Mouse (Mus musculus) right cerebral cortex, postnatal 4 days (tissue): ENCODE data around the gene Pou2f3.
"Not testable (repeated sequence)": the region's sequence is repeated elsewhere in the genome, so short reads cannot be mapped to it uniquely, and the experiment has no call there.

Experiments
- DNase-seq: peaks from one replicate; pipeline ENCODE4 v3.0.0-alpha.2; 2022

Pou2f3 gene

DNA sequence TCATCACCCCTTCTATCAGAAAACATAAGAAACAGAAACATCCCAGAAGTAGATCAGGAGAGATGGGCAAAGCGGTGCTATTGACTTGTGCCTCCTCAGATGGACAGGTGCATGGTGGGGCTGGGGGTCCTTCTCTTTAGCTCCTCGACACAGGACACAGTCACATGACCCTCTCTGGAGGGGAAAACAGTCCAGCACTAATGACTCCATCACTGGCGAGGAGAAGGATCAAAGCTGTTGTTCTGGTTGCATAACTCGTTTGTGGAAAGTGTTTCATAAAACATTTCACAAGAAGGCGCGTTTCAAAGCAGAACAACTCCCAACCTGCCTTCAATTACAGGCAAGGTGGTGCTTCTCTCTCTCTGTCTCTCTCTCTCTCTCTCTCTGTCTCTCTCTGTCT lies 58.4 kb downstream of the Pou2f3 start:
- no peak for DNase-seq

DNA sequence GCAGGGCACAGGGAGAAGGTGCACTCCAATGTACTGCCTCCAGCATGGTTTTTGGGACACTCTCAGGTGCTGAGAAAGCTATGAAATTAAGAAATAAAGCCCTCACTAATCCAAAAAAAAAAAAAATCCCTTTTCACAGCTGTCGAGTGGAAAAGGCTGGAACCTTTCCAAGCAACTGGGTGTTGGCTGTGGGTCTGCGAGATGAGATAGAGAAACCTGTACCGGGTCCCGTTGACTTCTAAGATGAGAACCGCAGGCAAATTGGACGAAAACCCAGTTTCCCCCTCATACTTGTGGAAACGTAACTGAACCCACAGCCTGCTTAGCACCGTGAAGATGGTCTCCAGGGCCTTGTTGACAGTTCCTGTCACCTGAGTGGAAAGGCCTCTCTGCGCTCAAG lies 59.2 kb downstream of the Pou2f3 start:
- no peak for DNase-seq

- DNase-seq, result peak; percentile 23
Measured at GRCm38 (mm10) chr9:43150075-43150474, 60.1 kb downstream of the Pou2f3 start.

GRCm38 (mm10) chr9:43149498-43149897 lies 60.7 kb downstream of the Pou2f3 start:
- DNase-seq, result no peak

DNA sequence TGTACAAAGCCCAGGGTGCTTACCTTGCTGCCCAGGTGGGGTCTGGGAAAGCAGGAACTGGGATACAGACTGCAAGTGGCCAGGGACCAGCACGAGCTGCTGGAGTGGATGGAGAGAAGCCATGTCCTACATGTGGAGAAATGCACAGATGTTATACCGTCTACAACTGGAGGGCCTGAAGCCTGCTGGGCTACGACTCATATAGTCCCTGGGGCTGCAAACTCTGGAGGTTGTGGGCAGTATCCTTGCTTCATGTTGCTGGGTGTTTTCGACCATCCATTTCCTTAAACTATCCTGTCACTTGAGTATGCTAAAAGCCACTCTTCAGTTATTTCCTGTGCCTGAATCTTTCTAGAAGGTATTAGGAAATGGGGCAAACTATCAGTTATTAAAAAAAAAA lies 65.0 kb downstream of the Pou2f3 start:
- no peak for DNase-seq

DNA sequence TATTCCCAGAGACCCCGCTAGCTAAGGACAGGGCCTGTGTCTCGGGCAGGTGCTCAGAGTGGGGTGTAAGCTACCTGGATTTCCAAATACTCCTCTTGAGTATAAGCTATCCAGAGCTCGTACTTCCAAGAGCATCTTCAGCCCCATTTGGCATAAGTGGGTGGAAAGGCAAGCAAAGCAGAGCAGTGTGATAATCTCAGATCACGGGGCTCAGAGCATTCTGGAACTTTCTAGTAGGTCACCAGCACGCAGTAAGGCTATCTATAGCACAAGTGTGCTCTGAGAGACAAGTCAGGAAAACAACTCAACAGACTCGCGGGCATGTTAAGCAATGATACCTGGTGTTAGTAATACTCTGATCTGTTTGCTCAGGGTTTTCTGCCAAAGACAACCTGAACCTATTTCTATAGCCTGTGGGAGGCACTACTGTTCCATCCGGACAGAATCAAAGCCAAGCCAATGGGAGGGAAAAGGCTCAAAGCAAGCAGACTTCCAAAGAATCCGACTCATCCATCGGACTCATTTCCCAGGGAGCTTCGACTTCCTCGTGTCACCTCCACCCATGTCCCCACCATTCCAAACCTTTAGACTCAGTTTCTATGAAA lies 65.9 kb downstream of the Pou2f3 start:
- no peak for DNase-seq

GRCm38 (mm10) chr9:43141839-43142238 lies 68.3 kb downstream of the Pou2f3 start:
- DNase-seq, result peak; percentile 77

DNA sequence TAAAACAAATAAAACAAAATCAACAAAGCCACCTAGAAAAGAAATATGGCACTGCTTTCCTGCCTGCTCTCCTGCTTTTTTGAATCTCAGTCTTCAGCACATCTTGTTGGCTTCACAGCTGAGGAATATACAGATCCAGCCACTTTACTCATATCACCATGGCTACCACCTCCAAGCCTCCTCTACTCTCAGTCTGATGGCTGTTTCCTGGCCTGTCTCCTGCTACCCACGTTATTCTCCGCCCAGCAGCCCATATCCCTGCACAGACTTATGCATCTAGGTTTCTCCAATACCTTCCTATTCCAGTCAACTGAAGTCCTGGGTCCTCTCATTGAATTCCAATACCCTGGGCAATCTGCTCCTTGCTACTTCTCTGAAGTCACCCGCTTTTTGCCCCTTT lies 76.6 kb downstream of the Pou2f3 start:
- no peak for DNase-seq

DNA sequence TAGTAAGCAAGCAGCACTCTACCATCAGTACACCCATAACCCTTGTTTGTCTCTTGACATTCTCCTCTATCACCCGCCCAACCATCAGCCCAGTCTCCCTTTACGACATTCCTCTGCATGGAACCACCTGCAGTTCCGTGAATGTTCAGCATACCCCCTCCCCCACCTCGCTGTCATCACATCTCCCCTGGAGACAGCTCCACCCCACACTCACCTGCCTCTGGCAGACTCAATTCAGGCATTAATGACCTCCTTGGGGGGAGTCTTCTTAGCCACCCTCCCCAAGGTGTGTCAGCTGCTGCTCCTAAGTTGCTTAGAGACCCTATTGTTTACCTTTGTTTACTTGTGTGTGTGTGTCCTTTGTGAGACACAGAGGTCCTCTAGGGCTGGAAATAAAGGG lies 77.8 kb downstream of the Pou2f3 start:
- no peak for DNase-seq

GRCm38 (mm10) chr9:43131940-43132339 lies 78.2 kb downstream of the Pou2f3 start:
- no peak for DNase-seq

DNA sequence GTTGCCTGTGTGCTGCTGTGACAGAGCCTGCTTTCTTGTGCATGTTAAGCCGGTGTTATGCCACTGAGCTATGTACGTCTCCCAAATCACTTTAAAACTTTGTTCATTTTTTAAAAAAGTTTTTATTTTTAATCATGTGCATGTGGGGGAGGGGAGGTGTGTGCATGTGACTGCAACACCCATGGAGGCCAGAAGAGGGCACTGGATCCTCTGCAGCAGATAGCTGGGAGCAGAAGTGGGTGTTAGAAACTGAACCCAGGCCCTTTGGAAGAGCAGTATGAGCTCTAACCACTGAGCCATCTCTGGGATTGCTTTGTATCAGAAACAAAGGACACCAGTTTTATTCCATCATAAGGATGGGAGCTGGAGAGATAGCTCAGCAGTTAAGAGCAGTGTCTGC lies 79.5 kb downstream of the Pou2f3 start:
- DNase-seq, result no peak

DNA sequence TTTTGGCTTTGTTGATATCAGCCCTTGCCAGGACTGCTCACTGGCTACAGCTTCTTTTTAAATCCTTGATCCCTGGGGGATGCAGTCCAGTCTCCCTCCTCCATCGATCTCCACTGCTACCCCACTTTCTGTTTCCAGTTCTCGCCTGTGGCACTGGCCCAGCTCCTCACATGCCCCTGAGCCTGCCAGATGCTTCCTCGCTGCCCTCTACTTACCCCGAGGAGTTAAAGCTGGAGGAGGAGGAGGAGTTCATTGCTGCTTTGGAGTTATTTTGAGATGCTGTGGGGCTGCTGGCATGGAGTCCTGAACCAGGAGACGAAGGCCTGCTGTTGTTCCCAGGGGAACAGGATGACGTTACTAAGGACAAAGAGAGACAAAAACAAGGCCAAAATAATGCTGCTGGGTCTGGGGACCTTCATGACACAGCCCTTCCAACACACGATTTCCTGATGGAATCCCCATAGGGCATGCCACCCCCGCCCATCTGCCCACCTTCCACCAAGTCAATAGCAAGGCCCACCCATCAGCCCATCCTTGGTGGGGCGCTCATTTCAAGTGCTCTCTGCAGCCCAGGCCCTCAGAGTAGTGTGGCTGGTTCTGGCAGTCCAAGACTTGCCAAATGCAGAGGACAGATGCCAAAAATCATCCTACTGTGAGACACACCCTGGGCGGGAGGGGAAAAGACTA lies 82.9 kb downstream of the Pou2f3 start:
- no peak for DNase-seq

DNA sequence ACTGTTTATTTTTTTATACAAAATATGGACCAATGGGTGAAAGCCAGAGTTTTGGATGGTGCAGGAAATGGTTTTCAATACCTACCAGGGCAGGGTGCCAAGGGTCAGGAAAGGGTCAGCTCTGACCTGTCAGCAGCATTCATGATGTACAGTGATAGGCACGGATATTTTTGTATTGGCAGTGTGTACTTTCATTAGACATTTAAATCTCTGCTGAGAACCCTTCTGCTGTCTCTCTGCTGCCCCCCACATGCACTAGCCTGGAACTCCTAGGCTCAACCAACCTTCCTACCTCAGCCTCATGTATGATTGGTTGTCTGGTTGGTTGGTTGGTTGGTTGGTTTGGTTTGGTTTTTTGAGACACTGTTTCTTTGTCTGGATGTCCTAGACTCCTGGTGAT lies 87.8 kb downstream of the Pou2f3 start:
- no peak for DNase-seq

DNA sequence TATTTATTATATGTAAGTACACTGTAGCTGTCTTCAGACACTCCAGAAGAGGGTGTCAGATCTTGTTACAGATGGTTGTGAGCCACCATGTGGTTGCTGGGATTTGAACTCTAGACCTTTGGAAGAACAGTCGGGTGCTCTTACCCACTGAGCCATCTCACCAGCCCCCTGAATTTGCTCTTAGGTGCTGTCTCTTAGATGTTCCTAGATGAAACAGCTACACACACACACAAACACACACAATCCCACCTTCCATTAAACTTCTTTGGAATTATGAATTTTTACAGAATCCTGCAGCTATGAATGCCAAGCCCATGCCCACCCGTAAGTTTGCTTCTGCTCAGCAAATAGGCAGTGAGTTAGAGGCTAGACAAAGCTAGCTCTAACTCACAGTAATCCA lies 88.2 kb downstream of the Pou2f3 start:
- DNase-seq, result not testable (repeated sequence)

DNA sequence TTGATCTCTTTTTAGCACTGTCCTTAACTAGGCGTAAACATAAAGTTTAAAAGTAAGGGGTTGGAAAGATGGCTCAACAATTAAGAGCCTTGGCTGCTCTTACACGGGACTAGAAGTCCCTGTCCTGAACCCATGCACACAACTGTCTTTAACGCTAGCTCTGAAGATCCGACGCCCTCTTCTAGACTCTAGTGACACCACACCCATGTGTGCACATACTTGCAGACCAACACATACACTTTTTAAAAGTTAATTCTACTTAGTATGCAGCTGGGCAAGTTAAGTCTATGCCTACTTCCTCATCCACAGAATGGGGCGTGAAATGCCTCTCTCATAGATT lies 93.2 kb downstream of the Pou2f3 start:
- DNase-seq, result no peak

- DNase-seq, result peak; percentile 75
Measured at GRCm38 (mm10) chr9:43116134-43116996, 93.8 kb downstream of the Pou2f3 start, which contains the start of gene Tmem136. Gene Tmem136, minus strand, starts transcription at chr9:43116570.

DNA sequence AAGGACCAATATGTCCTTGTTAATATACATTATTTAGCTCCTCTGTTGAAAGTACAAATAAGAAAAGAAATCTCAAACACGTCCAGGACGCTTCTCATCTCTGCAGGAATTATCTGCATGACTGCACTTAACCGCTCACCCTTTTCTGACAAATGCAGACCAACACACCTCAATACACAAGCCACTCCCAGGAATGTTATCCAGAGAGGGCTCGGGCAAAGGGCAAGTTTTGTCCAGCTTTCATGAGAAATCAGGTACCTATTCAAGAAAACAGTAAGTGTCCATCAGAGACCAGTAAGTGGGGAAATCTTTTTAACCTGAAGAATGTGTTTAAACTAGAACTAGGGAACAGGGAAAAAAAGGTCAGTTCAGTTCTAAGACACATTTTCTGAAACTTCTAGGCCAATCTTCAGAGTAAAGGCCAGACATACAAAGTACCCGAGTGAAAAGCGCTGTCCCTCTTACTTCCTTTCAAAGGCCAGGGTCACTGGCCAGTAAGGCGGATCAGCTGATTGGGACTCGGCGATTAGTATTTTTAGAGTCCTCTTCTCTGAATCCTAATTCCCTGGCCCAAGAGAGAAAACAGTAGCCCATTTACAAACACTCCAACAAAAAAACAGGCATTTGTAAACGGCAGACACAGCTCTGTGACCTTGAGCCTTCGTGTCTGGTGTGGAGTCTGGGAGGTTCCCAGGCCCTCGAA lies 94.6 kb downstream of the Pou2f3 start:
- DNase-seq, result no peak

GRCm38 (mm10) chr9:43114833-43115232 lies 95.3 kb downstream of the Pou2f3 start:
- DNase-seq, result no peak

- no peak for DNase-seq
Measured at GRCm38 (mm10) chr9:43110286-43110980, 99.7 kb downstream of the Pou2f3 start.

GRCm38 (mm10) chr9:43109125-43109524 lies 101.0 kb downstream of the Pou2f3 start:
- DNase-seq, result no peak

DNA sequence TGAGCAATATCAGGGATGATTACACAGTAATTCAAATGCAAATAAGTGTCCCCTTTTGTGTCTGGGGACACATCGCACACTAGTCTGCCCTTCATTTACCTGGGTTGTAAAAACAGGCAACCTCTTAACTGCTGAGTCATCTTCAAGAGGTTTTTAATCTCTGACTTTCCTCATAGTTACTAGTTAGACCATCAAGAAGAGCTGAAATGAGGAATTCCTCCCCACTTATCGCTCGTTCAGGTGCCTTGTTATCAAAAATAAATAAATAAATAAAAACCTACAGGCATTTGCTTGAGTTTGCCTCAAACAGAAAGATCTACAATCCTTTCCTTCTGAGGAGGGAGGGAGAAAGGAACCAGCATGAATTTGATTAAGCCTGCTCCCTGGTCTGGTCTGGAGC lies 101.4 kb downstream of the Pou2f3 start:
- DNase-seq, result no peak

GRCm38 (mm10) chr9:43108081-43108480 lies 102.1 kb downstream of the Pou2f3 start:
- DNase-seq, result no peak

DNA sequence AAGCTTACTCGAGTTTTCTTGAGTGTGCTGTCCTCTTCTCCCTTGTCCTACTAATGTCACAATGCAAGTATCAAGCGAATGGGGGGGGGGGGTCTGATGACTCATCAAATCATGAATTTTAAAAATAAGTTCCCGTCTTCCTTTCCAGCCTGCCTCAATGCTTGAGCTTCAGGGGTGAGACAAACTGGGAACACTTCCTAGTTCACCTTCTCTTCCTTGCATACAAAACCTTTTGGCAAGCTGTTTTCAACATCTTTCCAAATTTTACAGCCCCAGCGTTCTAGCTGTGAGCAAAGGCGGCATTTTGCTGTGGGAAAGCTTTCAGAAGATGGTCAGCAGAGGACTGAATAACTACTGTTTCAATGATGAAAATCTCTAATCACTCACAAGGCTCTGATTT lies 102.6 kb downstream of the Pou2f3 start:
- no peak for DNase-seq
